Mouse (Mus musculus): ENCODE results near the gene Gm26661.
A peak's percentile ranks its signal among the peaks of the same experiment; 100 is the strongest.

The Gm26661 gene

GRCm38 (mm10) chr14:7791532-7792159 is at the start of gene Gm26661:
TSS of gene Gm26661 (plus strand) at chr14:7791587.
- peak; percentile 75 for DNase-seq (ENCODE audit: low spot score)

GRCm38 (mm10) chr14:7748944-7749763 is 42.2 kb upstream of the Gm26661 start:
- no peak for DNase-seq (ENCODE audit: low spot score)

GRCm38 (mm10) chr14:7749764-7750089 is 41.7 kb upstream of the Gm26661 start:
- no peak for DNase-seq (ENCODE audit: low spot score)

- peak; percentile 19 for DNase-seq (ENCODE audit: low spot score)
Measured at GRCm38 (mm10) chr14:7765569-7766314, 25.6 kb upstream of the Gm26661 start.

- peak; percentile 8 for DNase-seq (ENCODE audit: low spot score)
Measured at GRCm38 (mm10) chr14:7773714-7774389, 17.5 kb upstream of the Gm26661 start.

- no peak for DNase-seq (ENCODE audit: low spot score)
Measured at GRCm38 (mm10) chr14:7786073-7786472, 5.3 kb upstream of the Gm26661 start.

- no peak for DNase-seq (ENCODE audit: low spot score)
Measured at GRCm38 (mm10) chr14:7789266-7790030, 1.9 kb upstream of the Gm26661 start.

- DNase-seq (ENCODE audit: low spot score) = no peak
Measured at GRCm38 (mm10) chr14:7791061-7791531, 291 bp upstream of the Gm26661 start.

- no peak for DNase-seq (ENCODE audit: low spot score)
Measured at GRCm38 (mm10) chr14:7795961-7796360, 4.6 kb downstream of the Gm26661 start.

- no peak for DNase-seq (ENCODE audit: low spot score)
Measured at GRCm38 (mm10) chr14:7800611-7801010, 9.2 kb downstream of the Gm26661 start.

- no peak for DNase-seq (ENCODE audit: low spot score)
Measured at GRCm38 (mm10) chr14:7801831-7802230, 10.4 kb downstream of the Gm26661 start.

GRCm38 (mm10) chr14:7803874-7804557 is 12.6 kb downstream of the Gm26661 start:
- no peak for DNase-seq (ENCODE audit: low spot score)

- no peak for DNase-seq (ENCODE audit: low spot score)
Measured at GRCm38 (mm10) chr14:7804558-7804905, 13.1 kb downstream of the Gm26661 start.

- DNase-seq (ENCODE audit: low spot score) = no peak
Measured at GRCm38 (mm10) chr14:7807711-7808110, 16.3 kb downstream of the Gm26661 start.

GRCm38 (mm10) chr14:7808501-7808981 is 17.2 kb downstream of the Gm26661 start:
- no peak for DNase-seq (ENCODE audit: low spot score)

- DNase-seq (ENCODE audit: low spot score) = no peak
Measured at GRCm38 (mm10) chr14:7809043-7809955, 17.9 kb downstream of the Gm26661 start.

- DNase-seq (ENCODE audit: low spot score) = peak; percentile 88
Measured at GRCm38 (mm10) chr14:7817770-7818462, 26.5 kb downstream of the Gm26661 start, which contains the start of gene Flnb. TSS of gene Flnb (plus strand) at chr14:7817957.

- DNase-seq (ENCODE audit: low spot score) = no peak
Measured at GRCm38 (mm10) chr14:7818463-7819121, 27.2 kb downstream of the Gm26661 start.
